Mouse (Mus musculus) CD8-positive naive resting alpha-beta T cell, adult 2 months (primary cell): ENCODE measurements around the gene Camk2n1.
A peak's percentile ranks its signal among the peaks of the same experiment; 100 is the strongest.

ENCODE experiments used
- DNase-seq, 2 experiments: peaks; one replicate each; pipeline ENCODE4 v3.0.0; 2022; ENCODE audit warnings: low read depth in 2 of 2, low spot score in 2 of 2

Camk2n1 gene

DNA sequence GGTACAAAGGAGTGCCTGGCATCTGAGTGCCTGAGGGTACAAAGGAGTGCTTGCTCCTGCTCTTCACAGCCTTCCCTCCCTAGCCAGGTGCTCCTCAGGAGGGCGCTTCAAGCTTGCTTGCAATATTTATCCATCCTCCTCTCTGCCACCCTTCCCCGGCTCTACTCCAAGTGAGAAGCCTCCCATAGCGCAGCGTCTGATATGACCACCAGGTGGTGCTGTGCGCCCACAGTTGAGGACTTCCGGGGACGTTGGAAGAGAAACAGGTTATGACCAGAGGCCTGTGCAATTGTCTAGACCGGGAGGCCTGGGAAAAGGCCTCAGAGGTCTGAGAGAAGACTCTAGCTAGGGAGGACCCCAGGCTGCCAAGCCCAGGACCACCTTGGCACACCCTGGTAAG lies 6.7 kb upstream of the Camk2n1 start:
- peak; percentile 84 to 88 for DNase-seq

GRCm38 (mm10) chr4:138447827-138448602 lies 6.1 kb upstream of the Camk2n1 start:
- no peak for DNase-seq

- no peak for DNase-seq
Observed at GRCm38 (mm10) chr4:138448872-138449615, 5.1 kb upstream of the Camk2n1 start.

- no peak for DNase-seq
Observed at GRCm38 (mm10) chr4:138449636-138450314, 4.3 kb upstream of the Camk2n1 start.

- DNase-seq: no peak
Observed at GRCm38 (mm10) chr4:138452306-138453096, 1.6 kb upstream of the Camk2n1 start.

- DNase-seq: no peak
Observed at GRCm38 (mm10) chr4:138453097-138453752, 889 bp upstream of the Camk2n1 start.

DNA sequence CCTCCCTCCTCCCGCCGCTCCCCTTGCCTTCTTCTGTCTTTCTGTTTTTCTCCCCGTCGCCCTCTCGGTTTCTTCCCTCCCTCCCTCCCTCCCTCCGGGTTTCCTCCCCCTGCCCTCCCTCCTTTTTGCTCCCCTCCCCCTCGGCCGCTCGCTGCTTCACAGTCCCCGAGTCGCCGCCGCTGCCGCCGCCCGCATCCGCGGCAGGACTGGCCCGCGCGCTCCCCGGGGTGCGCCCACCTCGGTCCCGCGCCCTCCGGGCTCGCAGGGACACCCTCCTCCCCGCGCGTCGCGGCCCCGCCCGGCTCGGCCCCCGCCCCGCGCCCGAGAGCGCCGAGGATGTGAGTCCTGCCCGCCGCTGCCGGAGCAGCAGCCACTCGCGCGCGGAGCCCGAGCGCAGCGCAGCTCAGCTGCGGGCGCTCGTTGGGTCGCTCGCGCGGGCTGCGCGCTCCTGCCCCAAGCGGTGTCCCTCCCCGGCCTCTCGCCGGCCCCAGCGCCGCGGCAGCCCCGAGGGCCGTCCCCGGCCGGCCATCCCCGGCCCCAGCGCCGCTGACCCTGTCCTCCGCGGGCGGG lies 542 bp downstream of the Camk2n1 start:
- DNase-seq: no peak

DNA sequence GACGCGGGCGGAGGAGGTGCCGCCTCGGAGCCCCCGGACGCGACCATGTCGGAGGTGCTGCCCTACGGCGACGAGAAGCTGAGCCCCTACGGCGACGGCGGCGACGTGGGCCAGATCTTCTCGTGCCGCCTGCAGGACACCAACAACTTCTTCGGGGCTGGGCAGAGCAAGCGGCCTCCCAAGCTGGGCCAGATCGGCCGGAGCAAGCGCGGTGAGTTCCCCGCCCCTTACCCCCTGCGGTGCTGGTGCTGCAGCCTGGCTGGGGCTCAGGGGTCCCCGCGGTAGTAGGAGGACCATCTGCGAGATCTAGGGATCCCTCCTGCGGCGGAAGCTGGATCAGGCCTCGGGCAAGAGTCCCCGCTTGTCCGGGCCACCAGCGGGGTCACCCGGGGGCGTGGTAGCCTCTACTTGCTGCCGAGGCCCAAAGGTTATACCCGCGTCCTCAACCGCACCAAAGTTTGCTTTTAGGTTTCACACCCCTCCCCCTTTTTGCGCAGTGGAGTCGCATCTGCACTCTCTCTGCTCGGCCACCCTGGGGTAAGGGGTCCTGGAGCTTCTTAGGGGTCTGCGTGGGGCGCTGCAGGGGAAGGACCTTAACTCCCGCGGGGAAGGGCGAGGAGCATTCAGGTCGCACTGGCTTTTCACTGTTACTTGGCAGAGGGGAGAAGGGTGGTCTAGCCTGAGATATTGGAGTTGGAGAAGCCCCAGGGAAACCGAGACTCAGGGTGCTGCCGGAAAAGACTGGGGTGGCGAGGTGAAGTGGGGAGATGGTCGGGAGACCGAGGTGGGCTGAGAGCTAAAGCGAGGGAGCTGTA lies 1.2 kb downstream of the Camk2n1 start:
- DNase-seq: no peak

GRCm38 (mm10) chr4:138455956-138456341 lies 1.8 kb downstream of the Camk2n1 start:
- DNase-seq: no peak

- DNase-seq: no peak
Observed at GRCm38 (mm10) chr4:138456536-138456935, 2.4 kb downstream of the Camk2n1 start.

DNA sequence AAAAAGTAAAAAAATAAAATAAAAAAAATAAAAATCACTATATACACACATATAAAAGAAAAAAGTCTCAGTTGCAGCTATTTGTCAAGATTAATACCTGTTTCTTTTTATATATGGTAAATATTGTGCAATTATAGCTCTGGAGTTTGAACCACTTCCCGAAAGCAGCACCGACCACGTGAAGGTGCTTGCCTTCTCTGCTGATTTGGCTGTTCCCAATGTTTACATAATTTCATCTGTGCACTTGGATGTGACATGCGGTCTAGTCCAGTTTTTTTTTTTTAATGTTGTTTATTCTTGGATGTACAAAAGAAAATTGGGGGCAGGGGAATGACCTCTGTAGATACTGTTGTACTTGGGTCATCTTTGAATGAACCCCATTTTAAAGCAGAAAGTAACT lies 3.0 kb downstream of the Camk2n1 start:
- no peak for DNase-seq

- DNase-seq: no peak
Observed at GRCm38 (mm10) chr4:138458171-138458570, 4.1 kb downstream of the Camk2n1 start.

GRCm38 (mm10) chr4:138458735-138459440 lies 4.8 kb downstream of the Camk2n1 start:
- no peak for DNase-seq

DNA sequence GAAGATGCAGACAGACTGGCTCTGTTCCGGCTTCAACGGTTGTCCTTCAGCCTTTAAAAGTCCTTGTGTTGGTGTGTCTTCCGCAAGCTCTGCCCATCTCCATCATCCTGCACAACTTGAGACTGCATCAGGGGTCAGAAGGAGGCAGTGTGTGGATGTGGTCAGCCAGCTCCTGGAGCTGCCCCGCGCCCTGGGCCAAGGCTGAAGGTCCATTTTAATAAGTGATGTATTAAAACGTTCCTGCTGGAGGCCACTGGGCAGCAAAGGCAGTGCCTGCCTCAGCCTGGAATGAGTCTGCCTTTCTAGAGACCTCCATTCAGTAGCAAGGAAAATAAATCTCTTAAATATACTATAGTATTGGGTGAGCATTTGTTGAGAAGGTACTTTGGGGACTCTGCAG lies 5.7 kb downstream of the Camk2n1 start:
- no peak for DNase-seq

- DNase-seq: no peak
Observed at GRCm38 (mm10) chr4:138460910-138461309, 6.8 kb downstream of the Camk2n1 start.

GRCm38 (mm10) chr4:138461471-138461870 lies 7.4 kb downstream of the Camk2n1 start:
- DNase-seq: no peak

DNA sequence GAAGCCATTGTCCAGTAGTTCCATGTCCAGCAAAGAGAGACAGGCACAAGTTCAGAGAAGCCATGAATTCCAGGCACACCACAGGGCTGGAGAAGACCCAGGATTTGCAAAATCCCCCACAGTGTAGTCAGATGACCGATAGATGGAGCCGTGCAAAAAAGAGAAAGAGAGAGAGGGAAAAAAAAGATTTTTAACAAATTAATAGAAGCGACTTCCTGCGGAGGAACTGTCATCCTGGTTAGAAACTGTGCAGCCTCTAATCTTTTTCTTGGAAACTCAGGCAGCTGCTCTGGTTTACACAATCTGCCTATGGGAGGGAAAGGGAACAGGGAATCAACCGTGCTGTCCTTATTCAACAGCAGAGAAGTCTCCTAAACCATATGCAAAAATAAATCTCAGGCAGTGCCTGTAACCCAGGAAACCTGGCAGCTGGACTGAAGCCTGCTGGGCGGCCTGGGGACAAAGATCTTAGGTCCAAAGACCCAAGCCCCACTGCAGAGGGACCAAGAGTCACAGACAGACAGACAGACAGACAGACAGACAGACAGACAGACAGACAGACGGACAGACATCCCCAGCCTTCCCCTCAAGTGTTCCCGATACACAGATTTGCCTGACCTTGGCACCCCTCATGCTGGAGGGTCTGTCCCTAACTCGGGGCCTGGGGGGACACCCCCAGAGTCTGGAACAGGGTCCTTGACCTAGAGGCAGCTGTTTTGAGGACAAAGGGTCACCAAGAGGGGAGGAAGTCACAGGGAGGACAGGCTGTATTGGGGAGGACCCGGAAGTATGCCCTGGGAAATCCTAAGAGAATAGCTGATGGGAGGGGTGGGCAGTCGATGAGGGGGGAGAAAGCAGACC lies 9.1 kb downstream of the Camk2n1 start:
- DNase-seq: no peak
